Mouse (Mus musculus) C2C12 (cell line): ENCODE results near the gene Pak2.

Experiments
- CEBPB ChIP-seq: IDR thresholded peaks from one replicate; pipeline ENCODE4 v1.6.1; 2011; ENCODE audit warnings: low read depth, mild to moderate bottlenecking, control low read depth, moderate library complexity
- CTCF ChIP-seq: IDR thresholded peaks from one replicate; pipeline ENCODE4 v1.5.1; 2011; ENCODE audit not compliant: control insufficient read depth, insufficient read depth, insufficient read length
- MAX ChIP-seq: IDR thresholded peaks from one replicate; pipeline ENCODE4 v1.6.1; 2011; ENCODE audit warnings: mild to moderate bottlenecking, control low read depth
- MYOG ChIP-seq: IDR thresholded peaks from one replicate; pipeline ENCODE4 v1.6.1; 2011; ENCODE audit not compliant: control insufficient read depth, insufficient read length; ENCODE audit errors: extremely low read depth
- USF1 ChIP-seq: IDR thresholded peaks from one replicate; pipeline ENCODE4 v1.6.1; 2011; ENCODE audit warnings: low read depth, mild to moderate bottlenecking, control low read depth, moderate library complexity

DNA sequence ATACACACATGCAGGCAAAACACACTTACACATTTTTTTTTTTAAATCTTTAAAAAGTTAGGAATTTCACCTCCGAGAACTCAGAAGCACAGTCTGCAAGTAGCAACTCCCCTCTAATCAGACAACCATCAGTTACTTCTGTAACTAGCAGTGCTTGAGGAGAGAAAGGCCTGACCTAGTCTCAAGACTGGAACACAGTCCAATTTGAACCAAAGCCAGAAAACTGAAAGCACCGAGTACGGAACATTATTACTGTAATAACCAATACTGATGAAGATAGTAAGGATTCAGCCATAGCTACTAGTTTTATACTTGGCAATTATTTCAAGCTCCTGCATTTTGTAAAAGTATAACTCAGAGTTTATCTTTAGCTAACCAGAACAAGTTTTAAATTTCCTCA lies 2.7 kb downstream of the Pak2 start:
- no peak for TF ChIP-seq CEBPB
- no peak for TF ChIP-seq CTCF
- no peak for TF ChIP-seq USF1
- no peak for TF ChIP-seq MAX
- no peak for TF ChIP-seq MYOG
